Mouse (Mus musculus) ES-E14 (cell line): ENCODE measurements around the gene Gabpb2.

Experiments used
- CHD2 ChIP-seq: IDR thresholded peaks from 2 replicates; pipeline ENCODE4 v1.6.1; 2014; ENCODE audit warnings: mild to moderate bottlenecking, low read depth, low read length, inconsistent platforms
- HCFC1 ChIP-seq: IDR thresholded peaks from 2 replicates; pipeline ENCODE4 v1.6.1; 2012; ENCODE audit warnings: low read length, inconsistent platforms, borderline replicate concordance; ENCODE audit not compliant: insufficient read depth
- ZC3H11A ChIP-seq: IDR thresholded peaks from 2 replicates; pipeline ENCODE4 v1.6.1; 2012; ENCODE audit warnings: low read depth, mild to moderate bottlenecking, inconsistent platforms, low read length, borderline replicate concordance
- ZNF384 ChIP-seq: IDR thresholded peaks from 2 replicates; pipeline ENCODE4 v1.6.1; 2012; ENCODE audit warnings: low read depth, low read length, inconsistent platforms

- no peak for TF ChIP-seq HCFC1
- TF ChIP-seq CHD2: no peak
- TF ChIP-seq ZNF384: no peak
- TF ChIP-seq ZC3H11A: no peak
Observed at GRCm38 (mm10) chr3:95172526-95173255, 45.0 kb downstream of the Gabpb2 start.
